Mouse (Mus musculus) spleen, adult 18-20 months (tissue): Measurements from ENCODE around the gene Rbfox3.

Experiments
- DNase-seq, 2 experiments: peaks; one replicate each; pipeline ENCODE4 v3.0.0; 2022; ENCODE audit warnings: mixed read lengths in 2 of 2

Gene Rbfox3

GRCm38 (mm10) chr11:118540411-118541026 lies 370.9 kb downstream of the Rbfox3 start:
- no peak for DNase-seq

GRCm38 (mm10) chr11:118538008-118538407 lies 373.4 kb downstream of the Rbfox3 start:
- DNase-seq: no peak

- no peak for DNase-seq
Observed at GRCm38 (mm10) chr11:118534382-118535092, 376.9 kb downstream of the Rbfox3 start.

GRCm38 (mm10) chr11:118530313-118530712 lies 381.1 kb downstream of the Rbfox3 start:
- no peak for DNase-seq

GRCm38 (mm10) chr11:118528761-118529160 lies 382.6 kb downstream of the Rbfox3 start:
- DNase-seq: no peak

- DNase-seq: no peak
Observed at GRCm38 (mm10) chr11:118525059-118525458, 386.3 kb downstream of the Rbfox3 start.

GRCm38 (mm10) chr11:118523496-118524145 lies 387.8 kb downstream of the Rbfox3 start:
- no peak for DNase-seq

GRCm38 (mm10) chr11:118520932-118521331 lies 390.5 kb downstream of the Rbfox3 start:
- no peak for DNase-seq

GRCm38 (mm10) chr11:118520251-118520650 lies 391.1 kb downstream of the Rbfox3 start:
- no peak for DNase-seq

- DNase-seq: no peak
Observed at GRCm38 (mm10) chr11:118518743-118519142, 392.7 kb downstream of the Rbfox3 start.

GRCm38 (mm10) chr11:118517924-118518323 lies 393.5 kb downstream of the Rbfox3 start:
- no peak for DNase-seq

- no peak for DNase-seq
Observed at GRCm38 (mm10) chr11:118512257-118512910, 399.0 kb downstream of the Rbfox3 start.

GRCm38 (mm10) chr11:118511851-118512250 lies 399.5 kb downstream of the Rbfox3 start:
- no peak for DNase-seq

GRCm38 (mm10) chr11:118508341-118508740 lies 403.1 kb downstream of the Rbfox3 start:
- DNase-seq: no peak

- DNase-seq: peak; percentile 18 to 58
Observed at GRCm38 (mm10) chr11:118507904-118508303, 403.5 kb downstream of the Rbfox3 start.

GRCm38 (mm10) chr11:118507095-118507494 lies 404.3 kb downstream of the Rbfox3 start:
- DNase-seq: no peak

GRCm38 (mm10) chr11:118504180-118504454 lies 407.3 kb downstream of the Rbfox3 start:
- no peak for DNase-seq

- no peak for DNase-seq
Observed at GRCm38 (mm10) chr11:118503418-118504179, 407.8 kb downstream of the Rbfox3 start.

GRCm38 (mm10) chr11:118502990-118503389 lies 408.4 kb downstream of the Rbfox3 start:
- no peak for DNase-seq

GRCm38 (mm10) chr11:118496066-118496689 lies 415.2 kb downstream of the Rbfox3 start:
- DNase-seq: no peak

GRCm38 (mm10) chr11:118495065-118495464 lies 416.3 kb downstream of the Rbfox3 start:
- DNase-seq: no peak

GRCm38 (mm10) chr11:118494001-118494737 lies 417.2 kb downstream of the Rbfox3 start:
- no peak for DNase-seq
